Mouse (Mus musculus): Measurements from ENCODE around the gene Olfr748. TPM values are rescaled to one million over a fixed set of nuclear protein-coding genes. Genes with fewer than 3 reads are reported as not detected.

The Olfr748 gene
- not detected in 4 replicates for total RNA-seq (2023)

DNA sequence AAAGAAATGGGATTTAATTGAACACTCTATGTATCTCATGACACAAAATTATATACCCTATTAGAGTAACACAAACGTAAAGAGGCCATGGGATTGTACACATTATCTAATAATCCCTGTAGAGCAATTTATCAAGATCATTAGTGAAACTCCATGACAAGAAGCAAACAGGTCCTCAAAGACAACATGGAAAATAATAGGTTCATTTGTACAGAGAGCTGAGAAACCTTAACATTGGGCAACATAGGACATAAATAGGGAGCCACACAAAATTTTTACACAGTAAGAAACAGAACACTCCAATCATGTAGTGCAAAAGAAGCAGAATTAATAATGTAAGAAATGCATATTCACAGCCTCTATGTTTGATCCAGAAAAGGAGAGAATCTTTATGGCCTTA lies at the start of gene Olfr748:
Gene Olfr748 (plus strand): TSS at position 301 of the 400 bp plus-strand sequence.

DNA sequence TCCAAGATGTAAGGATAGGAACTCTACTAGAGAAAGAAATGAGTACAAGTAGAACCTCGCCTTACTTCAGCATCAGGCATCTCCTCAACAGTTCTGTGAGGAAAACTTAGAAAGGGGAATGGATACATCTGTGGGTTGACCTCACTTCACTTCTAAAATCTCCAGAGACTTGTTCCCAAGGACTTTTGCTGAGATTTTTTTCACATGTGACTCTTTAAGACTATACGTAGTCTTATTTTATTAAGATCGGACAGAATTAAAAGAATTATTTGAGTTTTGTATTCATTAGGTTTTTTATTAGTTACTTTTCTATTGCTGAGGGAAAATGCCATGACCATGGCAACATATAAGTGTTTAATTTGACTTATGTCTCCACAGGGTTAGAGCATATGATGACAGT lies 14.1 kb upstream of the Olfr748 start, which contains the start of gene Olfr747:
Gene Olfr747 (minus strand): TSS at position 101 of the 400 bp plus-strand sequence.

DNA sequence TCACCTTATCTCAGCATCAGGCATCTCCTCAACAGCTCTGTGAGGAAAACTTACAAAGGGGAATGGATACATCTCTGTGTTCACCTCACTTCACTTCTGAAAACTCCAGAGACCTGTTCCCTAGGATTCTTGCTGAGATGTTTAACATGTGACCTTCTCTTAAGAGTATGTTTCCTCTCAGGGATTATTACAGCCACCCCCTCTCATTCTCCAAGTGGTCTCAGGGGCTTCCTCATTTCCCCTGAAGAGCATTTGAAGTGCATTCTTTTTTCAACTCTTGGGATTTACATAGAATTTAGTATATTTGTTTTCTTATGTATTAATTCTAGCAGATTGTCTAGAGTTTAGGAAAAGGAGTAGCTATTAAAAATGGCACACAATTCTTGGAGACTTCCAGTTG lies 37.8 kb downstream of the Olfr748 start, which contains the start of gene Olfr749:
Gene Olfr749 (minus strand): TSS at position 101 of the 400 bp plus-strand sequence.

Other genes starting within 250 kb of the Olfr748 start
- gene Olfr741, start 234.6 kb upstream of the Olfr748 start, total RNA-seq (2023) = not detected in 4 replicates
- not detected in 4 replicates for gene Olfr742, start 203.8 kb upstream of the Olfr748 start, total RNA-seq (2023)
- gene Olfr743, start 185.5 kb upstream of the Olfr748 start, total RNA-seq (2023) = not detected in 4 replicates
- gene Olfr744, start 92.5 kb upstream of the Olfr748 start, total RNA-seq (2023) = not detected in 4 replicates
- gene Olfr745, start 68.0 kb upstream of the Olfr748 start, total RNA-seq (2023) = not detected in 4 replicates
- gene Olfr746, start 60.3 kb upstream of the Olfr748 start, total RNA-seq (2023) = not detected in 4 replicates
- gene Olfr747, start 14.2 kb upstream of the Olfr748 start, total RNA-seq (2023) = not detected in 4 replicates
- gene Olfr749, start 37.7 kb downstream of the Olfr748 start, total RNA-seq (2023) = not detected in 4 replicates
- 79.5 to 92.1 TPM (median 87.1 TPM) in 4 replicates for gene Ttc5, start 78.1 kb downstream of the Olfr748 start, total RNA-seq (2023)
- 2.6 TPM in 1 of 4 replicates, not detected in the others for gene Ccnb1ip1, start 100.4 kb downstream of the Olfr748 start, total RNA-seq (2023)
- 58.4 to 66.1 TPM (median 62.7 TPM) in 4 replicates for gene Parp2, start 100.5 kb downstream of the Olfr748 start, total RNA-seq (2023)
- 42.8 to 52.8 TPM (median 52.1 TPM) in 4 replicates for gene Tep1, start 163.2 kb downstream of the Olfr748 start, total RNA-seq (2023)
- gene Klhl33, start 190.1 kb downstream of the Olfr748 start, total RNA-seq (2023) = not detected in 4 replicates
- 53.0 to 57.1 TPM (median 55.7 TPM) in 4 replicates for gene Osgep, start 217.5 kb downstream of the Olfr748 start, total RNA-seq (2023)
- 45.0 to 50.7 TPM (median 48.6 TPM) in 4 replicates for gene Apex1, start 217.6 kb downstream of the Olfr748 start, total RNA-seq (2023)
- gene Pip4p1, start 223.5 kb downstream of the Olfr748 start, total RNA-seq (2023) = 218 to 233 TPM (median 228 TPM) in 4 replicates
- 35.7 to 39.8 TPM (median 38.4 TPM) in 4 replicates for gene Pnp, start 223.7 kb downstream of the Olfr748 start, total RNA-seq (2023)
- gene Gm49342, start 237.1 kb downstream of the Olfr748 start, total RNA-seq (2023) = 15.8 to 34.1 TPM (median 21.0 TPM) in 4 replicates
- gene Pnp2, start 248.6 kb downstream of the Olfr748 start, total RNA-seq (2023) = 1.6 to 3.2 TPM (median 1.8 TPM) in 3 of 4 replicates, not detected in the other